Mouse (Mus musculus): ENCODE measurements around the gene Pak1.

Pak1 gene

DNA sequence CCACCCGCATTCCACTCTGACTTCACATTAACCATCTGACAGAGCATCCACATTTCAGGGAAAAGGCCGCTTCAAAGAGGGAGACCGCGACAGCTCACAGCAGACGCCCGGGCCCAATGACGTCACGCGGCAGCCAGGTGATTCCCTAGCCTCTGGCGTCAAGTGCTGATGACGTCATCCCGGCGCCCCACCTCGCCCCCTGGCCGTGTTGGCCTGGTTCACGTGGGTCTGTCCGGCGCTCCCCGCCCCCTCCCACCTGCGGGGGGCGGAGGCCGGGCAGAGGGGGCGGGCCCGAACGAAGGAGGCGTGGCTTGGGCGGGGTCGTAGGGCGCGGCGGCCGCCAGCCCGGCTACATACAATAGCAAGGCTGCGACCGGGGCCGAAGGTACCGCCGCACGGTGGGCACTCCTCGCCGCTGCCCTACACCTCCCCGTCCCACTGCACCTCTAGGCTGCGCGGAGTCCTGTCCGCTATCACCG, at the start of gene Pak1:
Gene Pak1, plus strand, starts transcription at position 352 of the 479 bp plus-strand sequence.
- DNase-seq (ENCODE audit: low spot score in 2 of 2), result peak; percentile 82 to 88

DNA sequence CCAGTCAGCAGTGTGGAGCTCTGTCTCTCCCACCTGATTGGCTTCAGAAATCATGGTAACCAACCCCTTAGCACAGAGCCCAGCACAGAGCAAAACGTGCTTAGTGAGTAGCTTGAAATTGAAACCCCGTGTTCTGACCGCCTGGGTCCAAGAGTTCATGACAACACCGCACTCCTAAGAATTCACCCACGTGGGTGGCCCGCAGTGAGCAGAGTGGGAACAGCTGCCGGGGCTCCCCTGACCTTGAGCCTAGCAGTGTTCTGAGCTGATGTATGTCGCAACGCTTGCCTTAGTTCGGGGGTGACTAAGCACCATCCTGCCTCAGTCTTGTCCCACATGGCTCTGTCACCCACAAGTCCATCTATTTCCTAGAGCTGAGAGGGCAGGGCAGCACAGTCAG, 47.4 kb upstream of the Pak1 start:
- DNase-seq (ENCODE audit: low spot score in 2 of 2), result no peak

GRCm38 (mm10) chr7:97741756-97742291, 46.5 kb upstream of the Pak1 start:
- no peak for DNase-seq (ENCODE audit: low spot score in 2 of 2)

GRCm38 (mm10) chr7:97745299-97745698, 43.0 kb upstream of the Pak1 start:
- DNase-seq (ENCODE audit: low spot score in 2 of 2), result peak; percentile 33 to 53

DNA sequence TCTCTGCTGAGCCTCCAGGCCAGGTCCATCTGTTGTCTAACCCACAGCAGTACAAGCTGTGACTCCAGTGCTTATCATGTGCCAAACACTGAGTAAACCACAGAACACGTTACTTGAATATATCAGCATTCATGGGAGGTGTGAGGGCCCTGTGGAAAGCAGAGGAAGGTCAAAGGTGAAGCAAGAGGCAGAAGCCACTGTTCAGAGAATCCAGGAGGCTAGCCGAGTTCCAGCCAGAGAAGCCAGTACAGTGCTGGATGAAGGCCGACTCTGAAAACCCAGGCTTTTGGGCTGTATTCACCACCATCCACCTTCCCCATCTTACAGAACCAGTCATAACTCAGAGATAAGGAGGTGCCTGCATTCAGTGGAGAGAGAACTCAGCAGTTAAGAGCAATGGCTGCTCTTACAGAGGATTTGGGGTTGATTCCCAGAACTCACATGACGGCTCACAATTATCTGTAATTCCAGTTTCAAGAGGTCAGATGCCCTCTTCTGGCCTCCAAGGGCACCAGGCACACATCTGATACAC, 41.1 kb upstream of the Pak1 start:
- DNase-seq (ENCODE audit: low spot score in 2 of 2), result no peak

- peak; percentile 61 to 71 for DNase-seq (ENCODE audit: low spot score in 2 of 2)
Observed at GRCm38 (mm10) chr7:97747787-97748497, 40.4 kb upstream of the Pak1 start.

DNA sequence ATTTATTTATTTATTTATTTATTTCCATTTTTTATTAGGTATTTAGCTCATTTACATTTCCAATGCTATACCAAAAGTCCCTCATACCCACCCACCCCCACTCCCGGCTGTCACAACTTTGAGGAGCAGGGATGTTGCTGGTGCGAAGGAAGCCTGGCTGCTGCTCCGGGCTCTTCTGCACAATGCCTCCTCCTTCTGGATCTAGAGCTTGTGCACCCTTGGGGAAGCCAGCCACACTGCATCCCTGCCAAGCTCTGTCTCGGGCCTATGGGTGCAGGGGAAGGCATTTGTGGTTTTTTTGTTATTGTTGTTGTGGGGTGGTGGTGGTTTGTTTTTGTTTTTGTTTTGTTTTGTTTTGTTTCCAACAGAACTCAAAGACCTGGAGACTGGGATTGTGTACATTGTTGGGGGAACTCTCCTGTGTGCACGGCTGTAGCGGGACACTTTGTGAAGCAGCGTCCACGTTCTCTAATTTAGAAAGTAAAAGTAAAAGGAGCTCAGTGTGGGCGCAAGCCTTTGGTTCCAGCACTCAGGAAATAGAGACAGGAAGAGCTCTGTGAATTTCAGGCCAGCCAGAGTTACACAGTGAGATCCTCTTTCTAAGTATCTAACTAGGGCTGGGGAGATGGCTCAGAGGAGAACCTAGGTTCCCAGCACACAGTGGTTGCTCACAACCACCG, 39.7 kb upstream of the Pak1 start:
- DNase-seq (ENCODE audit: low spot score in 2 of 2), result no peak

GRCm38 (mm10) chr7:97749207-97750190, 38.8 kb upstream of the Pak1 start:
- peak; percentile 38 for DNase-seq (ENCODE audit: low spot score in 2 of 2)

DNA sequence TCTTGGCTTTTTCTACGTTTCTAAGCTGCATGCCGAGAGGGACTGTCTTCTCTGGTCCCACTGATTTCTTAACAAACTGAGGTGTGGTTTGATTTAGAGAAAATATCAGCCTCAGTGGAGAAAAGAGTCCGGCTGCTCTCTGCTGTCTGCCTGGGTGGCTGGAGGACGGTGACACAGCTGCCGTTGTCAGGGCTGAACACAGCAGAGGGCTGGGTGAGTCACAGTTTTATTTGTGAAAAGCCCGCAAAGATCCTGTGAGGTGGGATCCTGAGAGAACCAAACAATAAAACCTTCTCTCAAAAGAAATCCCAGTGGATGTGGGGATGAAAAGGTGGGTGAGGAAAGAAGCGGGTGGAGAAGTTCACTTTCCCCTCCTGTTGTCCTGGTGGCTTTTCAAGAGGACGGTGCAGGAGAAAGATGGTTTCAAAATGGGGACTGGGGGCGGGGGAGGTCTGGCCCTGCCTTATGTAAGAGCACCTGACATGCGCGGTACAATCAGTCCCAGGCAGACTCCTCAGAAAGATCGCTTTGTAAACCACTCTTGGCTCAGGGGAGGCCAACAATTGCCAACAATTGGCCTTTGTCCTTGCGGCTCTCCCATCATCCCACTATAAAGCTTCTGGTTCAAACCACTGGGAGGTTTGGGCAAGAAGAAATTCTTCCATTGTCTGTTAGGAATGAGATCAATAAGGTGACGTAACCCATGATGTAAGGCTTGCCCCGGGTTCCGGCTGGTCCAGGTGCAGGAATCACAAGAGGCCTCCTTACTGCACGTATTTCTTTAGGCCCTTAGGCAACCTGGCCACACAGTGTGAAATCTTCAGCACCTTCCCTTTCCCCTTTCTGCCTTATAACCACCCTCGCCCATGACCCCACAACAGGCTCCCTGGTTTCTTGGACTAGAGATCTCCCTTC, 31.1 kb upstream of the Pak1 start:
- no peak for DNase-seq (ENCODE audit: low spot score in 2 of 2)

GRCm38 (mm10) chr7:97764591-97764990, 23.8 kb upstream of the Pak1 start:
- DNase-seq (ENCODE audit: low spot score in 2 of 2), result no peak

GRCm38 (mm10) chr7:97765181-97765962, 23.0 kb upstream of the Pak1 start:
- DNase-seq (ENCODE audit: low spot score in 2 of 2), result no peak

GRCm38 (mm10) chr7:97765963-97766347, 22.4 kb upstream of the Pak1 start:
- no peak for DNase-seq (ENCODE audit: low spot score in 2 of 2)

- DNase-seq (ENCODE audit: low spot score in 2 of 2), result no peak
Observed at GRCm38 (mm10) chr7:97766406-97767166, 21.8 kb upstream of the Pak1 start.

DNA sequence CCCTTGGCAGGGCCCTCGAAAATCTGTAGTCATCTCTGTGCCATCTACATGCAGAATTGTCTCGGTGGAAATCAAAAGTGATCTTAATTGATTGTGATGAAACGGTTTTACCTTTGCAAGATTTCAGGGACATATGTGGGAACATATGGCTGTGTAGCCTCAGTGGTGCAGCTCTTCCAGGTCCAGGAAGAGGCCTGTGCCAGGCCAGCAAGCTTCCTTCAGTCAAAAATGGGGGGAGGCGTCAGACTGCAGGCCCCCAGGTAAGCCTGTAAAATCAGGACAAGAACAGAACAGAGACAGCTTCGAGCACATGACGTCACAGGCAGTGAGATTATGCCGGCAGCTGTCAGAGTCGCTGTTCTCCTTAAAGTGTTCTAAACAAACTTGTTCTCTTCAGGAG, 20.5 kb upstream of the Pak1 start:
- DNase-seq (ENCODE audit: low spot score in 2 of 2), result no peak

GRCm38 (mm10) chr7:97769020-97769419, 19.3 kb upstream of the Pak1 start:
- no peak for DNase-seq (ENCODE audit: low spot score in 2 of 2)

DNA sequence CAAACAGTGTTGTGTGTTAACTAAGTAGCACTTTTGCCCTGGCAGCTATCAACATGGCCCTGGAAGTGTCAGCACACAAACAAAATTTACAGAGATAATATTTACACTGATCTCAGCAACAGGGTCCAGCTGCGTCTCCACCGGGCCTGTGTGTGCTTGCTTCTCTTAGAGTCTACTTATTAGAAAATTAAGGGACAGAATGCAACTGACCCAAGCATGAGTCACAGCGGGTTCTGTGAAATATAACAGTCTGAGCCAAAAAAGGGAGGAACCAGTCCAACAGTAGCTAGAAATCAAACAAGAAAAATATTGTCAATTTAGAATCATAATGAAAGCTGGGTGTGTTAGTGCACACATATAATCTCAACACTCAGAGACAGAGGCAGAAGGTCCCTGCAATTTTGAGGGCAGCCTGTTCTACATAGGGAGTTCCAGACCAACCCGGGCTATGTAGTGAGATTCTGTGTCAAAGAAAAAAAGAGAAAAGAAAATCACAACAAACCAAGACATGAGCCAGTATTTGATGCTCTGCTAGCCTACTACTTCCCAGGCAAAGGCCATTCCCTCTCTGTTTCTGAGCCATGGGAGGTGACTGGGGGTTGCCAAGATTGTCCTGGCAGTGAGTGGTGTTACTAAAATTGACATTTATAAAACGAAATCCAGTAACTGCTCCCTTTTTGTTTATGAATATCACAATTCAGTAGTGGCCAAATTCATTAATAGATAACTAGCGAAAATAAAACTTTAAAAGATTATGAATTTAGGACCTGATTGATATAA, 17.3 kb upstream of the Pak1 start:
- DNase-seq (ENCODE audit: low spot score in 2 of 2), result no peak

- no peak for DNase-seq (ENCODE audit: low spot score in 2 of 2)
Observed at GRCm38 (mm10) chr7:97775380-97775779, 13.0 kb upstream of the Pak1 start.

DNA sequence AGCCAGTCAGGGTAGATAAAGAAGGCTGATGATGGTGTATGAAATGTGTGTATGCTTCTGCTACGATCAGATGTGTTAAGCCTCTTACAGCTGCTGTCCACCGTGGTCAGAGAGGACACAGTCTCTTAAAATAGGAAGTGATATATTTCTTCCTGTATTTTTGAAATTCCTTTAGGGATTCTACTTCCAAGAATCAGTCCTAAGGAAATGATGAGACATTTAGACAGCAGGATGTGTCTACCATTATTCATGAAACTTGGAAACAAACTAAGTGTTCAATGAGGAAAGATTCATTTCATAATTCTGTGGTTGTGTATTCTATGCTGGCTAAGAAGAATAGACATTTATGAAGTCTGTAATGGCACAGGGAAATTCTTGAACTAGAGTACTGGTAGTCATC, 12.4 kb upstream of the Pak1 start:
- no peak for DNase-seq (ENCODE audit: low spot score in 2 of 2)

Data from natural killer cell, adult 2 months (primary cell).